Mouse (Mus musculus): ENCODE measurements at regions not wholly inside any gene's neighbourhood (a gene's known extent, or its start where the extent isn't known, plus 50 kb on each side); places are given as distances from the start of the nearest gene placed in this dataset.
"Not testable (repeated sequence)": the region's sequence is repeated elsewhere in the genome, so short reads cannot be mapped to it uniquely, and the experiment has no call there.

DNA sequence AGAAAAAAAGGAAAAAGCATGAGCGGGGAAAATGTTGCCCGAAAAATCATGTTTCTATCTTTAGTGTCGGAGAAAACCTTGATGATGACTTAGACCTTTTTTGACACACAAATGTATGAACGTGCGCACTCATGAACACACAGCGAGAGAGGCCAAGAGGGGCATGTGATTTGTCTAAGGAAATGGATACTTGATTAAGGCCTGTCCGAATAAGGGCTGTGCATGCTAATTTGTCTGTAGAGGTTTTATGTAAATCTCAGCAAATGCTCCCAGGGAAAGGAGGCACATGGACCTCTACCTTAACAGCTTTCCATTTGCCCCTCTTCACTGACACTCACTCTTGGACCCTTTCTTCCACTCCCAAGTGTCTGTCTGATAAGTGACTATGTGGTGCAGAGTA is 182.5 kb upstream of the Rgma start:
- DNase-seq (ENCODE audit: low spot score in 2 of 2) = no peak

GRCm38 (mm10) chr7:73195306-73195705 is 180.0 kb upstream of the Rgma start:
- DNase-seq (ENCODE audit: low spot score in 2 of 2) = no peak

- no peak for DNase-seq (ENCODE audit: low spot score in 2 of 2)
Measured at GRCm38 (mm10) chr7:73196851-73197531, 178.3 kb upstream of the Rgma start.

DNA sequence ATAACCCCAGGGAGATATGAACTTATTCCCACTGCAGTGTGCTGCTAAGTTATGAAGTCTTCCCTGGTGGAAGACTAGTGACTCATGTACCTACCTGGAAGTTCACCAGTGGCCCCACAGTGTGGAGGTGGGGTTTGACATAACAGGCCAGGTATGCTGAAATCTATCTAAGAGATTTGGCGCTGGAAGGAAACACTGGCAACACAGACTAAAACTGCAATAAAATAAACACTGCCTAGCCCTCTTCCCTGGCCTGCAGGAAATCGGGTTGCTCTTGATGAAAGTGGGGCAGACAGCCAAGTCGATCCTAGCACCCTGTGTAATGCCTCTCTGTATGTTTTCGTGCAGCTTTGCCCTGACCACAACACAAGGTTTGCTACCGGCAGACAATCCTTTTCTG is 177.2 kb upstream of the Rgma start:
- no peak for DNase-seq (ENCODE audit: low spot score in 2 of 2)

GRCm38 (mm10) chr7:73199967-73200366 is 175.3 kb upstream of the Rgma start:
- no peak for DNase-seq (ENCODE audit: low spot score in 2 of 2)

- DNase-seq (ENCODE audit: low spot score in 2 of 2) = no peak
Measured at GRCm38 (mm10) chr7:73201330-73201729, 174.0 kb upstream of the Rgma start.

DNA sequence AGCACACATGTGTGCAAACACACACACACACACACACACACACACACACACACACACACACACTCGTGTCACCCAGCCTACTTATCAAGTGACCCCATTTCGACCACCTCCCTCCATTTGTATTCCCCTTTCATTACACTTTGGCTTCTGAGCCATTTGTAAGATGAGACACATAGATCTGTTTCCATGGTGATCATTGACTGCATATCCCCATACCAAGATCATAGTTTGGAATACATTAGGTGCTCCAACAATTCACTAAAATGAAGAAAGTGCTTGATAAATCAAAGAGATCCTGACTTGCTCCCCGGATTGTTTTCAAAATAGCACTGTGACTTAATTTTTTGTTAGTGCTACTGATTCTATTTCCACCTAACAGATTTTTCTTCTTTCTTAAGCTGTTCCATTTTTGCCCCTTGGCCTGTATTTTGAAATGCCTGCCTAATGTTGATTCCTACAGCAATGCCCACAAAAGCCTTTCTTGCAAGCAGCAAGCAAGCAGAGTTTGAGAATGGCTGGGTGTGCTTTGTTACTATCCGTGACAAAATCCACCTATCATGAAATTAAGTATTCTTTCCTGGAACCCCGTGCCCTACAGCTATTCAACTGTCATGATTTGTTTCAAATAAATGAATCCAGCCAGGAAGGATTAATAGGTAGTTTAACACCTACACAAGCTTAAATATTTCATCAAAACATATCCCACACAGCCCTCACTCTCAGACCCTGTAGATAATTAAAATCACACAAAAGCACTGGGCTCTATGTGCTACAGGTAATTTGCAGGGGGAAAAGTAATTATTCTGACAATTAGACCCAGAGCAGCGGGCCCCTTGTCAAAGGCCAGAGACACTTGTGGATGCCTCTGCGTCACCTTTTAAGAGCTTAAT is 168.1 kb upstream of the Rgma start:
- DNase-seq (ENCODE audit: low spot score in 2 of 2) = no peak

DNA sequence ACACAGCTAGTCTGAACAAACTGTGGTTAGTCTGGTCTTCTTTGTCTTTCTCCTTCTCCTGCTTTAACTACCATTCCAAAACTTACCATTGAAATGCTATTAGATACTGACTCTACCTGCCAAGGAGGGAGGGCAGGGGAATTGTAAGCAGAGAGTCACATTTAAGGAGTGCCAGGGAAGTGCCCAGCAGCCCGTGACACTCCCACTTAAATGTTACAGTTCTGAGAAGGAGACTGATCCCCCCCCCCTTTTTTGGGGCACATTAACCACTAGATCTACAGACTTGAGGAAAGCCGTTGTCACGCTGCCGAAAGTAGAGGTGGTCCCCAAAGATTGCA is 166.9 kb upstream of the Rgma start:
- DNase-seq (ENCODE audit: low spot score in 2 of 2) = no peak

- DNase-seq (ENCODE audit: low spot score in 2 of 2) = no peak
Measured at GRCm38 (mm10) chr7:73208817-73209602, 166.3 kb upstream of the Rgma start.

- no peak for DNase-seq (ENCODE audit: low spot score in 2 of 2)
Measured at GRCm38 (mm10) chr7:73210078-73210477, 165.2 kb upstream of the Rgma start.

GRCm38 (mm10) chr7:73222237-73222915 is 152.9 kb upstream of the Rgma start:
- DNase-seq (ENCODE audit: low spot score in 2 of 2) = no peak

DNA sequence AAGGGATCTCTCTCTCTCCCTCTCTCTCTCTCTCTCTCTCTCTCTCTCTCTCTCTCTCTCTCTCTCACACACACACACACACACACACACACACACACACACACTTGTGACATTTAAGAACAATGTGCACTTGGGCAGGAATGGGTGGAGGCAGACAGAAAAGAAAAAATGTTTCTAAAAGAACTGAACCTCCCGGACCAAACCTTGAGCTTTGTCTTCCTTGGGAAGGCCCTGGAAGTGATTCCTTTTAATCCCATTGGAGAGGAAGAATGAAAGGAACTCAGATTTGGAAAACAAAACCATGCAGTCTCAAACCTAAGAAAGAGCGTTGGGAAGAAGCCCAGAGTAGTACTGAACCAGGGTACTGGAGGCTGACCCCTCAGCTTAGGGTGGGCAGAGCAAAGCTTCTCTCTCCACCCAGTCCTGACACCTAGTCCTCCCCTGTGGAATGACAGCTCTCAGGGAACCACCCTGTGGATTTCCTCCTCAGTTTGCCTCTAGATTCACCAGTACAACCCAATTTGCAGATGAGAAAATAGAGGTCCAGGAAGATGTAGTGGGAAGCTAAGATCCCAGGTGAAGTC is 152.3 kb upstream of the Rgma start:
- no peak for DNase-seq (ENCODE audit: low spot score in 2 of 2)

GRCm38 (mm10) chr7:73233539-73234158 is 141.7 kb upstream of the Rgma start:
- no peak for DNase-seq (ENCODE audit: low spot score in 2 of 2)

DNA sequence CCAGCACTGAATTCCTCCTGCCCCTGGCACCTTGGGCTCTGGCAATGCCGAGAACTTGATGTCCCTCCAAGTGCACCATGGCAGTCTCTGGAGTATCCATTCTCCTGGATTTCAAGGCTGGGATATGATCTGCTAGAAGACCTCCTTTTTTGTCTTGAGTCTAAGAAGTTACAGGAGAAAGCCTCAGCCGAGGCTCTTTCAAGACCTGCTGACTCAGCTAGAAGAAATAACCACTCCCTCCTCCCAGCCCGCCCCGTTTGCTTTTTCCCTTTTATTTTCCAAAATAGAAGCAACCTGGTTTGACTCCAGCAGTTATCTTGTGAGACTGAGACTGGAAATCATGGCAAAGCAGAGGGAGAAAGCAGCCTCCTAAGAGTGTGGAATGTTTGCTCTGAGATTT is 136.8 kb upstream of the Rgma start:
- DNase-seq (ENCODE audit: low spot score in 2 of 2) = no peak

- no peak for DNase-seq (ENCODE audit: low spot score in 2 of 2)
Measured at GRCm38 (mm10) chr7:73243591-73244355, 131.5 kb upstream of the Rgma start.

DNA sequence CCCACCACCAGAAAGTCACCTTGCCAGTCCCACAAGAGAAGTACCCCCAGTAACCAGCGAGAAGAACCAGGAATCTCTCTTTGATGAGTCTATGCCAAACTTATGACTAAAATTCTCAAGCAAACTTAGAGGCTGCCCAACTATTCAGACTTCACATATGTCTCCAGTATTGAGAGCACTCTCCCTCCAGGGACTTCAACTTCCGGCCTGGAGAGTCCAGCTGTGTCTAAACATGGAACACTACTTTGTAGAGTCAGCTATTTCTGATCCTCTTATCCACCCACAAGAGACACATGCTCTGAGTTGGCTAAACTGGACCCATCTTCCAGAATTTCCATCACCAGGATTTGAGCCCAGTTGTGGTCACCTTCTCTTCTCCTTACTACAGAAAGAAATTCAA is 129.9 kb upstream of the Rgma start:
- no peak for DNase-seq (ENCODE audit: low spot score in 2 of 2)

GRCm38 (mm10) chr7:73250593-73250992 is 124.7 kb upstream of the Rgma start:
- no peak for DNase-seq (ENCODE audit: low spot score in 2 of 2)

- no peak for DNase-seq (ENCODE audit: low spot score in 2 of 2)
Measured at GRCm38 (mm10) chr7:73251187-73251740, 124.0 kb upstream of the Rgma start.

DNA sequence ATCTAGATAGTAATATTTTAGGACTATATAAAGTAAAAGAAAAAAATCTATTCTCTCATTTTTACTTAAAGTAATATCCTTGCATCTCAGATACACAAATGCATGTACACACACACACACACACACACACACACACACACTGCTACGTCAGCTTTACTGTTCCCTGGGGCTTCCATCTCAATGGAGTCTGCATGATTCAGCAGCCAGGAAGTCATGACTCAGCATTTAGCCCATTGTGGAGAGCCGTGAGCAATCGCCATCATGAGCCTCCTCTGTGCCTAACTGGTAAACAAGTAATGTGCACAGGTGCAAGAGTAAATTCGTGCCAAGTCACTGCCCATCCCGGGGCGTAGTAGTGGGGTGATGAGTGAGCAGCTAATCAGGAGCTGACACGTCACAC is 120.3 kb upstream of the Rgma start:
- not testable (repeated sequence) for DNase-seq (ENCODE audit: low spot score in 2 of 2)

DNA sequence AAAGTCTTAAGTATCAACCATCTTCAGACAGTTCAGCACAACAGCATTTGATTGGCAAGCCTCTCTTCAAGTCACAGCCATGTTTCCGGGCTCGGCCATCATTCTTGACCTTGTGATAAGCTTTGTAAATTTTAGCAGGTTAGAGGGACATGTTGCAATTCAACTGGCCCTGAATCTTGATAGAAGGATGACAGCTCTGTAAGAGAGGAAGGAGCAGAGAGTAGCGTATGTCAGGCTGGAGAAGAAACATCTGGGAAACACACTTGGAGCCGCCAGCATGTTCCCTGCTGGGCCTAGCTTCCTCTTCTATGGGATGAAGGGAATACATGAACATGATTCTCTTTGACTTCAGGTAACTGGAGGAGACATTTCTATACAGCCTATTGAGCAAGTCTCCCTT is 115.2 kb upstream of the Rgma start:
- no peak for DNase-seq (ENCODE audit: low spot score in 2 of 2)
